Mouse (Mus musculus): Measurements from ENCODE around the gene Tmem215.

Tmem215 gene

GRCm38 (mm10) chr4:40471880-40472279 lies at the start of gene Tmem215:
Gene Tmem215, plus strand, starts transcription at chr4:40472180.
- no peak for DNase-seq (ENCODE audit: low spot score)

DNA sequence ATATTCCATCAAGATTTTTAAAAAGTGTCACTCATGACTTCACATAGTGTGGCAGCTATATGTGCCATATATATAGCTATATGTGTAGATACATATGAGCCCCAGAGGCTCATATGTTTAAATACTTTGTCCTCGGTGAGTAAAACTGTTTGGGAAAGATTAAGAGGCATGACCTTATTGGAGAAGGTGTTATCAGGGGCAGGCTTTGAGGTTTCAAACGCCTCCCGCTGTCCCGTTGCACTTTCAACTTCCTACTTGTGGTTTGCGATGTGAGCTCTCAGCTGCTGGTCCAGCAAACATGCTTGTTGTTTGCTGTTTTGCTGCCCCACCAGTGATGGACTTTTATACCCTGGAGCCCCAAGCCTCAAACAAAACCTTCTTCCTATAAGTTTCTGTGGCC lies 40.1 kb upstream of the Tmem215 start:
- DNase-seq (ENCODE audit: low spot score): no peak

DNA sequence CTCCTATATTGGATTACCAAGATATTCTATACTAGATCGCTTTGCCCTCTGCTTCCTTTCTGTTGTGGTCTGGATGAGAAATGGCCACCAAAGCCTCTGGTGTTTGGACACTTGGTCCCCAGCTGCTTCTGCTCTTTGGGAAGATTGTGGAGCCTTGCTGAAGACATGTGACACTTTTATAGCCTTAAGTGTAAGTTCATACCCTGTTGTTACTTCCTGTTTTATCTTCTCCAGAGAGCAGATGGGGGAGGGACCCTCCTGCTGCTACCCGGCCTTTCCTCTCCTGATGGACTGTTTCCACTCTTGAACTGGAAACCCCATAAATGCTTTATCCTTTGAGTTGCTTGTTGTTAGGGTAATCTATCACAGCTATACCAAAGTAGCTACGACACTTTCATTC lies 38.6 kb upstream of the Tmem215 start:
- no peak for DNase-seq (ENCODE audit: low spot score)

DNA sequence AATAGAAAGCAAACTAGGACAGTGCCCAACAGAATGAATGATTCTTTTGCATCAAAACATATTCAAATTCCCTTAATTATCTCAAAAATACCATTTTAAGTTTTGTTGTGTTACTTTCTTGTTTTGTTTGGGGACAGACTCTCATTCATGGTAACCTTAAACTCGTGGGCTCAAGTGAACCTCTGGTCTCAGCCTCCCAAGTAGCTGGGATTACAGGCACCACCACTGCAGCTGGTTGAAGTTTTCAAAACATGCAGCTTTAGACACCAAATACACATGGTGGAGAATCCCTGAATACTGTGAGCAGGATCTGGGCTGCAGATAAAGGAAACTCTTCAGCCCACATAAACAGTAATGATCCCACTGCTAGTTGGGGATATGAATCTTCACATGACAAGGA lies 37.6 kb upstream of the Tmem215 start:
- DNase-seq (ENCODE audit: low spot score): no peak

DNA sequence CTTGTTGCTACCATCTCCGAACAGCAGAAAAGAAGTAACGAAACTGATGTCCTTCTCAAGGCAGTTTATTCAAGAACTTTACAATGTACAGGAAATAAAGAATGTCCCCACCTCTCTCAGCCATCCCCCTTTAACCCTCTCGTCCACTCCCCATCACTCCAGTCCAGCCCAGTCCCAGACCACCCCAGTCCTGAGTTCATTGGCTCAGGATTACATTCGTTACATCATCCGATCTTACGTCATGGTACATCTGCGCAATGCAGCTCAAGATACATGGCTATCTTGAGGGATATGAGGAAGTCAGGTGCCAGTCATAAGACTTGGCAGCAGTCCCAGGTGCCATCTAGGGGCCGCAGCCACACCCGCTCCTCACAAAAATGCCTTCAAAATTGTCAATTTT lies 28.4 kb upstream of the Tmem215 start:
- DNase-seq (ENCODE audit: low spot score): no peak

DNA sequence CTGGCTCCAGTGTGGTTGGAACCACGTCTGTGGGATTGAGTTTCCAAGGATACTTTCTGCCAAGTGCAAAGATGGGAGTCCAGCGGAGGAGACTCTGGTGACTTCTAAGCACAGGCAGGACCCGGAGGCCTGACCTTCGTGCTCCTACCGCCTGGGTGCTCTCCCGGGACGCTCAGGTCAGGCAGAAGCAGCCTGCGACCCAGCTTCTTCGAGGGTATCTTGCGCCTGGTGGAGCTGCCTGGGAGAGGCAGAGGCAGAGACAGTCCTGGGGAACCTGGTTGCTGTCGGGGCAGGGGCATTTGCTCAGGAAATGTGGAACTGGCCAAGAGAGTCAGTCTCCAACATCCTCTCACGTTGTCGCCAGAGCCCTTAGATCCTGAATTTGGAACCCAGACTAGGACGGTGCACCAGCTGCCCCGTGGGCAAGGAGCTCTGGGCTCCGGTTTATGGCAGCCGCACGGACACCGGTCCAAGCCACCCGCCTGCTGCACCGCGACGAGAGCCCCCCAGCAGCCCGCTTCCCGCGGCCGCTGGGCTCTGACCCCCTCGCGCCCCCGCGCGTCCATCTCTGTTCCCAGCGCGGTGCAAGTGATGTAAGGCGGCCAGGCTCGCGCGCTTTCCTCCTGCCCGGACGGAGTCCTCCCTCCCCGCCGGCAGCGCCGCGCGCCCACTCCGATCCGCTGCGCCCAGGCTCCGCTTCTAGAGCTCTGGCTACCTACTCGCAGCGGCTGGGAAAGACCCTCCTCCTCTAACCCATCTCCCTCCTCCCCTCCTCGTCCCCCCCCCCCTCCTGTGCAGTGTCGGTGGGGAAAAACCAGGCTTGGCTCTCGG lies 935 bp downstream of the Tmem215 start:
- DNase-seq (ENCODE audit: low spot score): no peak

- DNase-seq (ENCODE audit: low spot score): no peak
Observed at GRCm38 (mm10) chr4:40473911-40474310, 1.9 kb downstream of the Tmem215 start.

DNA sequence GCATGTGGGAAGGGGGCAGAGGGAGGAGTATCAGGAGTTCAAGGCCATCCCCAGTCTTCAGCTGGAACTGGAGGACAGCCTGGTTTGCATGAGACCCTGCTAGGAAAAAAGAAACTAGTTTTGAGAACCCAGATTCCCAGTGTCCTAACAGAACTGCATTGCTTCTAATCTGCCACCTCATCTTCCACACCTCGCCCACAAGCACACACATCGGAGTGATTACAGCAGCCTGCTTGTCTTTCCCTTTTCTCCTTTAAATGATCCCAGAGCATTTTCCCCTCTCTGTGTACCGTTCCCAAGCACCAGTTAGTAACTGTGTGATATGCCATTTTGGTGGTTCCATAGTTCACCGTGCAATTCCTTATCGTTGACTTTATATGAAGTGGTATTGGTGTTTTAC lies 6.0 kb downstream of the Tmem215 start:
- no peak for DNase-seq (ENCODE audit: low spot score)

DNA sequence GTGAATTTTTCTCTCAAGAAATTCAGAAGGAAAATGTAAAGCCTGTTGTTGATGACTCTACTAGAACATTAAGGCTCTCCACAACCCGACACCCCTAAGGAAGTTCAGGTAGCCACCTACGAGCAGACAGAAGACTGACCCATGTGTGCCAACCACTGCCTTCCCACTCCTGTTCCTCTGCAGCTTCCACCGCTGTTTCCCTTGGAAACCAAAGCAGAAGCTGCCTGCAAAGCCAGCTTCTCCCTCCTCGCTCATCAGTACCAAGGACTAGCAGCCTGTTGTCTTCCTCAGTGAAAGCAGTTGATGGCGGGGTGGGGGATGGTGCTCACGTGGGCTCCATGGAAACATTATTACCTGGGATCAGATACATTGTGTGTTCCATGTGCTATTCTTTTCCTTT lies 14.6 kb downstream of the Tmem215 start:
- DNase-seq (ENCODE audit: low spot score): no peak

GRCm38 (mm10) chr4:40491731-40492130 lies 19.8 kb downstream of the Tmem215 start:
- no peak for DNase-seq (ENCODE audit: low spot score)

- no peak for DNase-seq (ENCODE audit: low spot score)
Observed at GRCm38 (mm10) chr4:40496354-40496753, 24.4 kb downstream of the Tmem215 start.

- no peak for DNase-seq (ENCODE audit: low spot score)
Observed at GRCm38 (mm10) chr4:40496828-40497227, 24.8 kb downstream of the Tmem215 start.

GRCm38 (mm10) chr4:40499812-40500591 lies 28.0 kb downstream of the Tmem215 start:
- no peak for DNase-seq (ENCODE audit: low spot score)

DNA sequence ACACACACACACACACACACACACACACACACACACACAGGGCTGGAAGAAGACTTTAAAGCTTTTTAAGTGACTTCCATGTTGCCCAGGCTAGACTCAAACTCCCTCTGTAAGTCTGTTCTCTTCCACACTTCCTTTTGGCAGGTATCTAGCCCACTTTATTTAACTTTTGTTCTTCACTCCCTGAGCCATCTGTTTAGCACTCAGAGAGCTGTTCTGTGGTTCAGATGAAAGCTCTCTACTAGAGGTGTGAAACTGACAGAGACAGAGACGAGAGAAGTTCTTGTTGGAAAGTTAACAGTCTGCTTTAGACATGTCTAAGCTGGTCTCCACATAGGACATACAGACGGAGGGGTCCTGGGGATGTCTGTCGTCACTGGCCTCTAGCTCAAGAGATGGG lies 30.5 kb downstream of the Tmem215 start:
- DNase-seq (ENCODE audit: low spot score): no peak

DNA sequence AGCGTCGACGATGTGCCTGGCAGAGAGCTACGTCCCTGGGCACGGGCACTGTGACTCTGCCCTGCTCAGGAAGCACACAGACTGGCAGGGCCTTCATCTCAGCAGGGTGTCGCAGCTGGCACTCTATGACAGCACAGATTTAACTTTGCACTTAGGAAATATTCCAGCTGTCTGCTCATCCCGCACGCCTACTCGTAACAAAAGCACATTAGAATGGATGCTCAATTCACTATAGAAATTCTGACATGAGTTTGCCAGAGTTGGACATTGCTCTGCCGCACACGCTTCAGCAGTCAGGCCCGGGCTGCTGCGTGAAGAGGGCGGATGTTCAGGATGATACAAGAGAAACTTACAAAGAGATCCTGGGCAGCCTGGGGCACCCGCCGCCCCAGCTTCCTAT lies 37.6 kb downstream of the Tmem215 start:
- no peak for DNase-seq (ENCODE audit: low spot score)

- DNase-seq (ENCODE audit: low spot score): no peak
Observed at GRCm38 (mm10) chr4:40513235-40513634, 41.3 kb downstream of the Tmem215 start.

DNA sequence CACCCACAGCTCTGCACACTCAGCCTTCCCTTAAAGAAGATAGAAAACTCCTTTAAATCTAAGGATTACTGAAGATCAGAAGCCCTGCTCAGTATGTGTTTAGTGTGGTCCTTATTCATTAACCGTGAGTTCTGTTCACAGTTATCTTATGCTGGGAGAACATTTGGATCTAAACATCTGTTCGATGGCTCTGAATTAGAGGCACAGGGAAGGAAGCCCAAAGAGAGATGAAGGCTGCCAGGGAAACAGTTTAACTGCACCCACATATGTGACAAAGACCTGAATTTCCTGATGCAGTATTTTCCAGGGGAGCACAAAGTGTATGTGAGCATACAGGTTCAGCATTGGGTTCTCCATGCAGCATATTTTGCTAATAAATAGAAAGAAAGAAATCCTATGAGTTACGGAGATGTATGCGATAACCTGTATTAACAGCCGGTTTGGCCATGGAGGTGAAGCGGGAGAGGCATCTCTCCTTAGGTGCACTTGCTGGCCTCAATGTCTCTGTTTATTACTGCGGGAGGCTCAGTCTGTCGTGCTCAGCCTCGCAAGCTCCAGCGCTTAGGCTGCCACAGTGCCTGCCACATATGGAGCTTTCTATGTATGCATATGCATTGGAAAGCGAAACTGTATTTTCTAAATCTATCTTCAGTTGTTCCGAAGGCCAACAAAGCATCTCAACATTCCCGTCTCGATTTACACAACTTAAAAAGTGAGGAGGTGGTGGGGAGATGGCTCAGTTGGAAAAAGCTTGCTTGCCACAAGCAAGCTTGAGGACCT lies 46.8 kb downstream of the Tmem215 start:
- no peak for DNase-seq (ENCODE audit: low spot score)
